Mouse (Mus musculus) CH12.LX (cell line): ENCODE measurements around the gene Trim7.

Experiments used
- CTCF ChIP-seq, 2 experiments: IDR thresholded peaks in 1 of 2; conservative IDR thresholded peaks in 1 of 2; 2 replicates each; pipeline ENCODE4 v1.5.1; 2011 to 2012; ENCODE audit warnings: low read depth in 2 of 2, low read length in 2 of 2, improper control_type of control experiment in 1 of 2, inconsistent platforms in 1 of 2, mild to moderate bottlenecking in 1 of 2, moderate library complexity in 1 of 2
- E2F4 ChIP-seq: IDR thresholded peaks from 2 replicates; pipeline ENCODE4 v1.6.1; 2011; ENCODE audit warnings: low read depth, low read length, improper control_type of control experiment; ENCODE audit not compliant: insufficient replicate concordance
- HCFC1 ChIP-seq: IDR thresholded peaks from 2 replicates; pipeline ENCODE4 v1.6.1; 2012; ENCODE audit warnings: low read depth, mild to moderate bottlenecking, inconsistent platforms, low read length, improper control_type of control experiment
- KAT2A ChIP-seq: IDR thresholded peaks from 2 replicates; pipeline ENCODE4 v1.6.1; 2012; ENCODE audit warnings: low read length, improper control_type of control experiment, inconsistent platforms; ENCODE audit not compliant: insufficient replicate concordance
- POLR2A ChIP-seq: IDR thresholded peaks from 2 replicates; pipeline ENCODE4 v1.6.1; 2011; ENCODE audit warnings: low read depth, mild to moderate bottlenecking, improper control_type of control experiment, low read length
- UBTF ChIP-seq: IDR thresholded peaks from 2 replicates; pipeline ENCODE4 v1.6.1; 2012; ENCODE audit warnings: low read depth, mild to moderate bottlenecking, inconsistent platforms, low read length, improper control_type of control experiment, moderate library complexity
- ZMIZ1 ChIP-seq: IDR thresholded peaks from 2 replicates; pipeline ENCODE4 v1.6.1; 2012; ENCODE audit warnings: low read depth, mild to moderate bottlenecking, inconsistent platforms, low read length, improper control_type of control experiment

DNA sequence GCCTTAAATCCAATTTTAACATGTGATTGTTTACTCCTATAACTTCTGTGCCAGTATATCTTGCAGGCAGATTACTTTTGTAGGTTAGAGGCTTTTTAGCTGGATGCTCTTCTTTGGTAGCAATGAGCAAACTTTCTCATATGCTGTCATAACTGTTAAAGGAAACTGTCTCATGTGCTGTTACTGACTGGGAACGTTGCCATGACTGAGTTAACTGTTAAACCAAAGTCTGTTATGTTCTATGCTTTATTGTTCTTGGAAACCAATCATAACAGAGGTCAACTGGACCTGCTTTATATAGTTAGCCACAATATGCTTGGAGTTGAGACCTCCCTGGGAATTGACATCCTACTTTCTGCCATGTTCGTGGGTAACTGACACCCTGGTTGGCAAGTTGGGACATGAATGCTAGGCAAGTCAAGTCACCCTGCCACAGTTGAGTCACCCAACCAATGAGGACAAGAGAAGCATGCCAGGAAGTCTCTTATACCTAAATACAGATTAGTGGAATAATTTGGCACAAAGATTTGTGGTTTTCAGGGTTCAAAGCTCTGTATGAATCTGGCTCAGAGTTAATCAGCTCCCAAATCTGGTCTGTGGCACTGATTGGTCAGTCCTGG is 73.0 kb downstream of the Trim7 start:
- no peak for TF ChIP-seq POLR2A
- TF ChIP-seq CTCF (conservative IDR thresholded peaks at IDR 0.05 in 1 of 2, IDR thresholded peaks at IDR 0.05 in 1 of 2; ENCODE audit: low read depth in 2 of 2, low read length in 2 of 2) = no peak
- TF ChIP-seq E2F4 = no peak
- no peak for TF ChIP-seq ZMIZ1
- no peak for TF ChIP-seq HCFC1
- no peak for TF ChIP-seq UBTF
- no peak for TF ChIP-seq KAT2A
